Mouse (Mus musculus) myocyte (in vitro differentiated cells): ENCODE measurements around the gene Plekhh2. TPM values are rescaled to one million over a fixed set of nuclear protein-coding genes. Genes with fewer than 3 reads are reported as not detected.

Experiments used
- H3K27me3 ChIP-seq: one replicate; pipeline ENCODE4 v1.6.1; 2011; ENCODE audit not compliant: control insufficient read depth, insufficient read depth, insufficient read length
- H3K36me3 ChIP-seq: one replicate; pipeline ENCODE4 v1.6.1; 2011; ENCODE audit not compliant: control insufficient read depth, insufficient read depth
- H3K4me2 ChIP-seq: one replicate; pipeline ENCODE4 v1.6.1; 2011; ENCODE audit warnings: low read depth, control low read depth
- H3K4me3 ChIP-seq: one replicate; pipeline ENCODE4 v1.5.1; 2011; ENCODE audit warnings: mild to moderate bottlenecking, control low read depth, moderate library complexity
- H3K79me2 ChIP-seq: one replicate; pipeline ENCODE4 v1.6.1; 2011; ENCODE audit not compliant: control insufficient read depth, insufficient read depth
- H3ac ChIP-seq: one replicate; pipeline ENCODE4 v1.6.1; 2011; ENCODE audit not compliant: control insufficient read depth, insufficient read length
- CEBPB ChIP-seq: IDR thresholded peaks from 2 replicates; pipeline ENCODE4 v1.6.1; 2011; ENCODE audit warnings: mild to moderate bottlenecking, moderate library complexity; ENCODE audit not compliant: poor library complexity, insufficient read depth, severe bottlenecking
- E2F4 ChIP-seq: IDR thresholded peaks from one replicate; pipeline ENCODE4 v1.6.1; 2011; ENCODE audit warnings: mild to moderate bottlenecking, control low read depth, moderate library complexity; ENCODE audit not compliant: insufficient read depth
- MAX ChIP-seq: IDR thresholded peaks from one replicate; pipeline ENCODE4 v1.6.1; 2011; ENCODE audit warnings: low read depth, mild to moderate bottlenecking, control low read depth
- MYOD1 ChIP-seq, 3 experiments: IDR thresholded peaks; one replicate each; pipeline ENCODE4 v1.6.1; 2011; ENCODE audit warnings: control low read depth in 2 of 3, low read depth in 2 of 3, mild to moderate bottlenecking in 2 of 3, moderate library complexity in 1 of 3; ENCODE audit not compliant: insufficient read length in 2 of 3, control insufficient read depth in 1 of 3
- MYOG ChIP-seq, 3 experiments: IDR thresholded peaks; one replicate each; pipeline ENCODE4 v1.6.1; 2011; ENCODE audit warnings: control low read depth in 2 of 3, low read depth in 2 of 3, mild to moderate bottlenecking in 2 of 3; ENCODE audit not compliant: insufficient read length in 2 of 3, control insufficient read depth in 1 of 3, insufficient read depth in 1 of 3
- POLR2A ChIP-seq: IDR thresholded peaks from one replicate; pipeline ENCODE4 v1.6.1; 2011; ENCODE audit warnings: low read depth, mild to moderate bottlenecking, control low read depth, moderate library complexity; ENCODE audit not compliant: insufficient read length
- POLR2AphosphoS2 ChIP-seq: IDR thresholded peaks from one replicate; pipeline ENCODE4 v1.6.1; 2011; ENCODE audit warnings: low read depth, control low read depth; ENCODE audit not compliant: insufficient read length
- REST ChIP-seq: IDR thresholded peaks from one replicate; pipeline ENCODE4 v1.6.1; 2011; ENCODE audit warnings: mild to moderate bottlenecking, control low read depth, moderate library complexity; ENCODE audit not compliant: insufficient read depth, insufficient read length
- SRF ChIP-seq: IDR thresholded peaks from one replicate; pipeline ENCODE4 v1.6.1; 2011; ENCODE audit warnings: low read depth; ENCODE audit not compliant: control insufficient read depth, insufficient read length
- TCF12 ChIP-seq: IDR thresholded peaks from one replicate; pipeline ENCODE4 v1.6.1; 2011; ENCODE audit warnings: mild to moderate bottlenecking, control low read depth; ENCODE audit not compliant: poor library complexity, insufficient read depth, severe bottlenecking
- TCF3 ChIP-seq: IDR thresholded peaks from one replicate; pipeline ENCODE4 v1.6.1; 2011; ENCODE audit warnings: low read depth, control low read depth; ENCODE audit not compliant: insufficient read length
- USF1 ChIP-seq: IDR thresholded peaks from one replicate; pipeline ENCODE4 v1.6.1; 2011; ENCODE audit warnings: low read depth, mild to moderate bottlenecking, control low read depth, moderate library complexity
- polyA plus RNA-seq: library from polyadenylated mRNA; unstranded; fragments of >200 nt; fragmentation: generic; extraction: Trizol; gene quantifications from one replicate; pipeline ENCODE4 v1.2.1, GENCODE M21; 2012; ENCODE audit warnings: missing spikeins

Gene Plekhh2
- polyA plus RNA-seq, 1 experiment = 6.4 TPM

- Histone ChIP-seq H3K27me3 (no peaks in the 10 kb centered on the region), H3K36me3 (no peaks in the 10 kb centered on the region), H3K79me2 (no peaks in the 10 kb centered on the region), H3K4me3 (no peak overlapping the region), H3K4me2 (no peak overlapping the region), H3ac (no peak overlapping the region)
- TF ChIP-seq E2F4 (no peak), TCF3 (no peak), POLR2AphosphoS2 (no peak), POLR2A (no peak), MYOD1 (IDR thresholded peaks at IDR 0.05; ENCODE audit: control insufficient read depth in 1 of 3, insufficient read length in 2 of 3, low read depth in 2 of 3) (no peak), SRF (no peak), USF1 (no peak), MAX (no peak), REST (no peak), MYOG (IDR thresholded peaks at IDR 0.05; ENCODE audit: control insufficient read depth in 1 of 3, insufficient read depth in 1 of 3, insufficient read length in 2 of 3, low read depth in 2 of 3) (no peak), CEBPB (no peak), TCF12 (no peak)
These were observed 121.7 kb downstream of the Plekhh2 start for GRCm38 (mm10) chr17:84633443-84633842.

GRCm38 (mm10) chr17:84636328-84636727 lies 124.6 kb downstream of the Plekhh2 start:
- no peaks in the 10 kb centered on the region for H3K36me3 ChIP-seq
- no peak overlapping the region for H3K4me2 ChIP-seq
- H3K4me3 ChIP-seq = no peak overlapping the region
- H3K79me2 ChIP-seq = no peaks in the 10 kb centered on the region
- H3K27me3 ChIP-seq = no peaks in the 10 kb centered on the region
- H3ac ChIP-seq = no peak overlapping the region
- TF ChIP-seq MAX (no peak), POLR2A (no peak), MYOD1 (IDR thresholded peaks at IDR 0.05; ENCODE audit: control insufficient read depth in 1 of 3, insufficient read length in 2 of 3, low read depth in 2 of 3) (peak in 2 of 3 experiments; percentile 1 to 12)

- TF ChIP-seq TCF3 (no peak), SRF (no peak)
- Histone ChIP-seq H3K36me3 (no peaks in the 10 kb centered on the region), H3K27me3 (no peaks in the 10 kb centered on the region), H3K4me3 (no peak overlapping the region), H3ac (no peak overlapping the region), H3K79me2 (no peaks in the 10 kb centered on the region), H3K4me2 (no peak overlapping the region)
These were observed 126.3 kb downstream of the Plekhh2 start for GRCm38 (mm10) chr17:84637971-84638370.

- no peaks in the 10 kb centered on the region for H3K27me3 ChIP-seq
- no peaks in the 10 kb centered on the region for H3K36me3 ChIP-seq
- no peak overlapping the region for H3K4me2 ChIP-seq
- H3ac ChIP-seq = no peak overlapping the region
- no peaks in the 10 kb centered on the region for H3K79me2 ChIP-seq
- TF ChIP-seq MAX (no peak), TCF12 (no peak), POLR2A (no peak), E2F4 (no peak), REST (no peak), POLR2AphosphoS2 (no peak), CEBPB (no peak), USF1 (no peak), SRF (no peak), TCF3 (no peak), MYOG (IDR thresholded peaks at IDR 0.05; ENCODE audit: control insufficient read depth in 1 of 3, insufficient read depth in 1 of 3, insufficient read length in 2 of 3, low read depth in 2 of 3) (no peak), MYOD1 (IDR thresholded peaks at IDR 0.05; ENCODE audit: control insufficient read depth in 1 of 3, insufficient read length in 2 of 3, low read depth in 2 of 3) (no peak)
- no peak overlapping the region for H3K4me3 ChIP-seq
These were observed 128.2 kb downstream of the Plekhh2 start for GRCm38 (mm10) chr17:84639796-84640378.

- H3K27me3 ChIP-seq = no peaks in the 10 kb centered on the region
- no peaks in the 10 kb centered on the region for H3K36me3 ChIP-seq
- no peak overlapping the region for H3K4me3 ChIP-seq
- no peak overlapping the region for H3K4me2 ChIP-seq
- no peaks in the 10 kb centered on the region for H3K79me2 ChIP-seq
- no peak overlapping the region for H3ac ChIP-seq
- TF ChIP-seq TCF12 (no peak), E2F4 (no peak), USF1 (no peak), SRF (no peak), MAX (no peak), TCF3 (no peak), POLR2AphosphoS2 (no peak), POLR2A (no peak), MYOD1 (IDR thresholded peaks at IDR 0.05; ENCODE audit: control insufficient read depth in 1 of 3, insufficient read length in 2 of 3, low read depth in 2 of 3) (no peak), CEBPB (no peak), REST (no peak), MYOG (IDR thresholded peaks at IDR 0.05; ENCODE audit: control insufficient read depth in 1 of 3, insufficient read depth in 1 of 3, insufficient read length in 2 of 3, low read depth in 2 of 3) (no peak)
These were observed 130.2 kb downstream of the Plekhh2 start for GRCm38 (mm10) chr17:84641893-84642292.
